Mouse (Mus musculus): ENCODE data around the gene Cyb5d2.
"Not testable (repeated sequence)": the region's sequence is repeated elsewhere in the genome, so short reads cannot be mapped to it uniquely, and the experiment has no call there.

The Cyb5d2 gene

DNA sequence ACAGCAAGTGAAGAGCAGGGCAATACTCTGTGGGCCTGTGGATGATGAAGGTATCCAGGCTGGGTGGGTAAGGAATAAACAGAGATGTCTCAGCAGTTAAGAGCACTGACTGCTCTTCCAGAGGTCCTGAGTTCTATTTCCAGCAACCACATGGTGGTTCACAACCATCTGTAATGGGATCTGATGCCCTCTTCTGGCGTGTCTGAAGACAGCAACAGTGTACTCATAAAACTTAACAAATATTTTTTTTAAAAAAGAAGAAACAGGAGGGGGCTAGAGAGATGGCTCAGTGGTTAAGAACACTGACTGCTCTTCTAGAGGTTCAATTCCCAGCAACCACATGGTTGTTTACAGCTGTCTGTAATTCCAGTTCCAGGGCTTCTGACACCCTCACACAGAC, 23.3 kb downstream of the Cyb5d2 start:
- DNase-seq (ENCODE audit: low read depth), result not testable (repeated sequence)

DNA sequence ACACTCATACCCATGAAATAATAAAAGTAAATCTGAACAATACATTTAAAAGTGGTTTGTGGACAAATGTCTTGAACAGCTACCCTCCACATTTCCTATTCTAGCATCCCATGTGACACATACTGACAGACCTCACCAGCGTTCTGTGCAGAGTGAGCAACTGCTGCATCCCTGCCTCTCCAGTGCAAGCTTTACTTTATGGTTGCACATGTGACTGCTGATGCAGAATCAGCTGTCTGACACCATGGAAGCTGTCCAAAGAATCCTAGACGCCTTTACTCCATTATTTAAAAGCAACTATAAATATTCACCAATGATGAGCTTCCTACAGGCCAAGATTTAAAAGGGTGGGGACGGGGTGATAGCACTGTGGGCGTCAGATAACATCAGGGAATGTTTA, 24.5 kb downstream of the Cyb5d2 start:
- DNase-seq (ENCODE audit: low read depth), result no peak

DNA sequence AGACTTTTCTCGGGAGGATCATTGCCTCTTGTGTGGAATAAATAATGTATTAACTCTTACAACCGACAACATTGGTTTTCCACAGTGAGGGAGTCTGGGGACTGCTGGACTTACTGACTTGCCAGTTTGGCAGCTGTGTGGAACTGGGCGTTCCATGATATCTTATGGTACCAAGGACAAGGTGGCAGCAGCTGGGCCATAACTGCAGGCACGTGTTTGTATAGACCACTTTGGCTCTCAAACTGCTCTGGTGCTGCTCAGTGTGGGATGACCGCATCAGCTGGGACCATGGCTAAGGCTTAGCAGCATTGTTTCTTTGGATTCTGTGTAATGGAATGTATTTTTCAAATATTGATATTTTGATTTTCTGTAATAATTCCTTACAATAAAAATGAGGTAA, 25.1 kb downstream of the Cyb5d2 start:
- no peak for DNase-seq (ENCODE audit: low read depth)

DNA sequence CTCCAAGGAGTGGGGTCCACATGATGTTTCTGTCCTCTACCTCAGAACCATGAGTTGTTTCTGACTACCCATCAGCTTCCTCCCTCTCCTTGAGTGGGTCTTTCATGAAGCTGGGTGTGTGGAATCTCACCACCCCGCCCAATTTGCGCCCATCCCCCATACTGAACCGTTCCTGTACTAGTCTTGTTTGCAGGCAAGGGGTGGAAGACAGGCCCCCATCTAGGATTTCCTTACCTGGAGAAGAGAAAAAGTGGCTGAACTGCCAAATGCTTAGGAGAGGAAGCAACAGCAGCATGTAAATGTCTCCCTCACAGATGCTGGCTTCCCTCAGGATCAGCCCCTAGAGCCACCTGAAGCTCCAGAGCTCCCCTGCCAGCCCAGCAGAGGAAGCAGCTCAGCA, 25.6 kb downstream of the Cyb5d2 start:
- DNase-seq (ENCODE audit: low read depth), result no peak

GRCm38 (mm10) chr11:72769061-72769460, 26.9 kb downstream of the Cyb5d2 start:
- DNase-seq (ENCODE audit: low read depth), result no peak

GRCm38 (mm10) chr11:72767716-72768115, 28.2 kb downstream of the Cyb5d2 start:
- DNase-seq (ENCODE audit: low read depth), result no peak

DNA sequence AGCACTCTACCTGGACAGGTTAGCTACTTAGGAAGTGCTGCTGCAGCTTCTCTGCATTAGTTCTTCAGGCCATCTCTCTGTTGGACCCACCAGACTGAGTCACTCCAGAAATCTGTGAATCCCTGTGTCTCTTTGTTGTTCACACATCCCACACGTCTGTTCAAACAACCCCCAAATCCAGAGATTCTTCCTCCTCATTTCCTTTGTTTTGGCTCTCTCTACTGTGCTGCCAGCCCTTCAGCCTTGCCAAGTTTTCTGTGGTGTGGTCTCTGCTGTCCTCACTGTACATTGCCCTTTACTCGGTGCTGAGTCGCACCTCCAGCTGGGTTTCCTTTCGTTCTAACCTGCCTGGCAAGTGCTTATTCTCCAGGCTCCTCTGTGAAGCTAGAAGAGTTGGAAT, 31.7 kb downstream of the Cyb5d2 start:
- no peak for DNase-seq (ENCODE audit: low read depth)

GRCm38 (mm10) chr11:72760781-72761180, 35.2 kb downstream of the Cyb5d2 start:
- DNase-seq (ENCODE audit: low read depth), result no peak

GRCm38 (mm10) chr11:72759581-72759980, 36.4 kb downstream of the Cyb5d2 start:
- DNase-seq (ENCODE audit: low read depth), result no peak

DNA sequence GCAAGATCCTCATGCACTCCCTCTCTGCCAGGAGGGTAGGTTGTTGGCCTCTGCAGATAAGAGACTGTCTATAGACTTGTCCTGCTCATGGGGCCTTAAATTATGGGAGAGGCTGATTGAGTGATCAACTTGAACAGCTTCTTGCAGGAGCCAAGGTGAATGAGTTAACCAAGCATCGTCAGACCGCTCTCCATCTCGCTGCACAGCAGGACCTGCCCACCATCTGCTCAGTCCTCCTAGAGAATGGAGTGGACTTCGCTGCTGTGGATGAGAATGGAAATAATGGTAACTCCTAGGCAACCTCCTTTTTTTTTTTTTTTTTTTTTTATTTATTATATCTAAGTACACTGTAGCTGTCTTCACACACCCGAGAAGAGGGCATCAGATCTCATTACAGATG, 37.6 kb downstream of the Cyb5d2 start:
- DNase-seq (ENCODE audit: low read depth), result no peak

GRCm38 (mm10) chr11:72751956-72752355, 44.0 kb downstream of the Cyb5d2 start:
- no peak for DNase-seq (ENCODE audit: low read depth)

GRCm38 (mm10) chr11:72739048-72739447, 56.9 kb downstream of the Cyb5d2 start:
- DNase-seq (ENCODE audit: low read depth), result no peak

DNA sequence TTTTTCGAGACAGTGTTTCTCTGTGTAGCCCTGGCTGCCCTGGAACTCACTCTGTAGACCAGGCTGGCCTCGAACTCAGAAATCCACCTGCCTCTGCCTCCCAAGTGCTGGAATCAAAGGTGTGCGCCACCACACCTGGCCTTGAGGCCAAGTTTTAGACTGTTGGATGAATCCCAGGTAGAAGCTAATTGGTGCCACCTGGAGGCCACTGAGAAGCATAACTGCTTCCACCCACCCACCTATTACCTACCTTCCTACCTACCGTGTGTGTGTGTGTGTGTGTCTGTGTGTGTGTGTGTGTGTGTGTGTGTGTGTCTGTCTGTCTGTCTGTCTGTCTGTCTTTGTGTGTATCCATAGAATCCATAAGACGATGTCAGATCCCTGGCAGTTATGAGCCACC, 58.4 kb downstream of the Cyb5d2 start:
- peak; percentile 57 for DNase-seq (ENCODE audit: low read depth)

DNA sequence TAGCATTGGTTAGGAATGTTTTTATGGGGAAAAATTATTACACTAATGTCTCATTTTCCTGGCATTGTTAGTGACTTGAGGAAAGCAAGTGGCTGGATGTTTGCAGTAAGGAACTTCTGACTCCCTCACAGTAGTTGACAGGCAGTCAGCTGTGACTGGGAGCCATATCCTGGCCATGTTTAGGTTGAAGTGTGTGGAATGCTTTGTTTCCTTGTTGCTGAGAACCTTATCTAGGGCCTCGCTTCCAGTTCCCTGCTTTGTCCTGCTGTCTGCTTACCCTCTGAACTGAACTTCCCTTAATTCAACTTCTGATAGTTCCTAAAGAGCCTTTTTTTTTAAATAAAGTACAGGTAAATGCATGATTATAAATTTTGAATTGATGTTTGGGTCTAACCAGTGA, 59.6 kb downstream of the Cyb5d2 start:
- no peak for DNase-seq (ENCODE audit: low read depth)

DNA sequence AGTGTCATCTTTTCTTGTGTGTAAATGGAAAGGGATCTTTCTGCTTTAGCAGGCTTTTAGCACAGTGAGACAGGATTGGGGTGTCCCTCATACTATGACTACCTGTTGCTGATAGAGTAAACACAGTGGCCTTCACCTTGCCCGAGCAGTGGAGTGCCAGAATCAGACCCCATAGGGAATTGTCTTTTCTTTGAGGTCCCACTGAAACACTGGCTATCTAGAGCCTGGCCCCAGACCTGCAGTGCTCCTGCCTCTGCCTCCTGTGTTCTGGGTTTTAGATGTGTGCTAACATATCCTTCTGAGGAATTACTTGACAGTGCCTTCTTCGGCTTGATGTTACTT, 60.5 kb downstream of the Cyb5d2 start:
- no peak for DNase-seq (ENCODE audit: low read depth)

DNA sequence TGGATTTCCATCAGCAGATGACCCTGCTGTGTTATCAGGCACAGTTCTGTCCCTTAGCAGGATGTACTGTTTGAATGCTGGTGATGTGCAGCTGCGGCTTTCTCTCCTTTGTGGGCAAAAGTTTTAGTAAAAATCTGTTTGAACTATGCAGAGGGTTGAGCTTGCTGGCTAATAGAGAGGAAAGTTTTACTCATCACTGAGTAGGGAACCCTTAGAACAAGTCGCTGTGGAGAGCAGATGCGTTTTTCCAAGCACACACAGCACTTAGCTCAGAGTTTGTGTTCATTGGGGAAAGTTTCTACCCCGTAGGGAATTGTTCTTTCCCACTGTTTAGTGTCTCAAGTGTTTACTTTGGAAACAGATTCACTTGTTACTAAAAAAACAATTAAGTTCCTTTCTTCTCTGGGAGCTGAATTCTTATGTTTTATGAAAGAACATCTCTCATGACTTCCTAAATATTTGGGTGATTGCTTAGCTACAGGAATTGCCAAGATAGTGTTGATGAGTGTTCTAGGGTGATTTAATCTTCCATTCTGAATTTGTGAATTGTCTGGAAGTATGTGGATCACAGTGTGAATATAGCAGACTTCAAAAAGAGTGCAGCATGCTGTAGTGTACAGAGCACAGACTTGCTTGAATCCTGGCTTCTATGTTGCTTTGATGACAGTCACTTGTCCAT, 61.0 kb downstream of the Cyb5d2 start:
- DNase-seq (ENCODE audit: low read depth), result no peak

DNA sequence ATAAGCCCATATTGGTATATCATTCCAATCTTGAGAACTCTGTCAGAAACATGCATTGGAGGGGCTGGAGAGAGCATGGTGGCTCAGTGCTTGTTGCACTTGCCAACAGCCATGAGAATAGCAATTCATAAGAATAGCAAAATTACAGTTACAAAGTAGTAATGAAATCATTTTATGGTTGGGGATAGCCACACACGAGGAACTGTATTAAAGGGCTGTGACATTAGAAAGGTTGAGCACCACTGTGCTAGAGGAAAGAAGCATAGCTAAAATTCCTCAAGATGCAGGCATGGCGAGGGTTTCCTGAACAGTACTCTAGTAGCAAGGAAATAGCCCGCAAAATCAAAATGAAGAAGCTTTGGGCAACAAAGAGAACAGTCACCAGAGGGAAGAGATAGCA, 62.2 kb downstream of the Cyb5d2 start:
- DNase-seq (ENCODE audit: low read depth), result no peak
